Mouse (Mus musculus): ENCODE results near the gene Muc5ac. TPM values are rescaled to one million over a fixed set of nuclear protein-coding genes. Genes with fewer than 3 reads are reported as not detected.

The Muc5ac gene
- 0.06 TPM for total RNA-seq (2023)

GRCm38 (mm10) chr7:141788677-141789452, at the start of gene Muc5ac:
Gene Muc5ac, plus strand, starts transcription at chr7:141788972.

GRCm38 (mm10) chr7:141838779-141839178, 50.0 kb downstream of the Muc5ac start, which contains the start of gene Muc5b:
Gene Muc5b, plus strand, starts transcription at chr7:141839070.

Other genes starting within 250 kb of the Muc5ac start
- gene Chid1, start 249.1 kb upstream of the Muc5ac start, total RNA-seq (2023) = 20.1 TPM
- gene Ap2a2, start 226.8 kb upstream of the Muc5ac start, total RNA-seq (2023) = 67.9 TPM
- not detected for gene Muc6, start 133.7 kb upstream of the Muc5ac start, total RNA-seq (2023)
- 2.3 TPM for gene Muc2, start 98.6 kb upstream of the Muc5ac start, total RNA-seq (2023)
- gene Muc5b, start 50.1 kb downstream of the Muc5ac start, total RNA-seq (2023) = not detected
- gene Tollip, start 129.5 kb downstream of the Muc5ac start, total RNA-seq (2023) = 73.4 TPM
- not detected for gene Brsk2, start 160.8 kb downstream of the Muc5ac start, total RNA-seq (2023)

Measured in CD4-positive naive resting alpha-beta T cell, adult 76 days (primary cell).